Mouse (Mus musculus): ENCODE results near the gene Wee1.

DNA sequence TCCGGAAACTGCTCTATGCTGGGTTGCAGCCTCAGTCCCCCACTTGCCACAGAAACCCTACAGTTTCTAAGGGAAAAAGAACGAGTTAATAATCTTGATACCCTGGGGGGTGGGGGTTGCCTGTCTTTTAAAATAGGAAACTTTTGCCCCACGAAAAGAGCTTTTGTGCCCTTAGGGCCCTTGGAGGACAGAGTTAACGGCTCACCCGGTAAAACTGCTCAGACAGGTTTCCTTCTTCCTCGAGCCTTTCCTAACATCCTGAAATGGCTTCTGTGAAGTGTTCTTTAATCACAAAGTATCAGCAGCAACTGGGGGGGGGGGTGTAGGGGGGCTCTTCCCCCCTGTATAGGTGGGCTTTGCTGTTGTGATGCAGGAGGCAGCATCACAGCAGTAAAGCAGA lies 21.0 kb upstream of the Wee1 start:
- TF ChIP-seq CTCF (IDR thresholded peaks at IDR 0.05; ENCODE audit: low read depth, low read length), result no peak
- TF ChIP-seq POLR2A (IDR thresholded peaks at IDR 0.05; ENCODE audit: extremely low read depth, insufficient read depth, low read length), result no peak
